Mouse (Mus musculus): ENCODE data around the gene Rin1.

DNA sequence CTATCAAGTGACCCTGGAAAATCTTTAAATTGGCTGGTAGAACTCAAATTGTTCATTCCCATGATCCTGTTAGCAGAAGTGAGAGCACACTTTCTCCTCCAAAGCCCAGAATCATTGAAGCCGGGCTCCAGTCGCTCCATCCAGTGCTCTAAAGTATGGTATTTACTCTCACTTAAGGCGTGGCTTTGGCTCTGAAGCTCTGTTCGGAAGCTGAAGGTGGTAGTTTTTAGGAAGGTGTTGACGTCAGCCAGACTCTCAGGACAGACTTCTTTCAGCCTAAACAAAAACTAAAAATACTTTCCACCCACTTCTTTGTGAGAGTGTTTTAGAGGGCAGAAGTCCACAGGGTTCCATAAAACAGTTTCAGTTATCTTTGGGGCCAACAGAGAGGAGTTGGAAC lies 23.2 kb downstream of the Rin1 start:
- TF ChIP-seq CTCF (IDR thresholded peaks at IDR 0.05; ENCODE audit: borderline replicate concordance, insufficient read depth, low read length), result no peak
- TF ChIP-seq POLR2A (IDR thresholded peaks at IDR 0.05; ENCODE audit: low read depth, low read length), result no peak

Data from embryonic fibroblast, embryonic 13.5 days (primary cell).